Mouse (Mus musculus) neutrophil, adult 5-6 weeks (primary cell): ENCODE measurements around the gene Cdk8. TPM values are rescaled to one million over a fixed set of nuclear protein-coding genes. Genes with fewer than 3 reads are reported as not detected.

ENCODE experiments used
- ATAC-seq: fragments of 151-379, 151-347 bp; 2 replicates; pipeline ENCODE4 v1.8.0; 2017; ENCODE audit warnings: mild to moderate bottlenecking, moderate TSS enrichment; ENCODE audit not compliant: insufficient number of reproducible peaks, poor library complexity, low FRiP score, severe bottlenecking; ENCODE audit errors: extremely low read depth
- total RNA-seq: library from RNA; stranded (forward); fragments of 200-1000 nt; gene quantifications from 2 replicates; pipeline ENCODE4 v1.2.3, GENCODE M21; 2017

Gene Cdk8
- total RNA-seq, 1 experiment from 2014 or later: 40.5 TPM

- peak; percentile 63; the same call in 1 of the 2 replicates for ATAC-seq
These were observed 72.4 kb downstream of the Cdk8 start for GRCm38 (mm10) chr5:146303470-146303869.

- ATAC-seq: no peak
These were observed 76.2 kb downstream of the Cdk8 start for GRCm38 (mm10) chr5:146307046-146307743.

GRCm38 (mm10) chr5:146307744-146308096 is 76.7 kb downstream of the Cdk8 start:
- ATAC-seq: no peak

GRCm38 (mm10) chr5:146314538-146314937 is 83.5 kb downstream of the Cdk8 start:
- no peak for ATAC-seq

- ATAC-seq: no peak
These were observed 84.4 kb downstream of the Cdk8 start for GRCm38 (mm10) chr5:146315268-146315921.

- ATAC-seq: no peak
These were observed 85.3 kb downstream of the Cdk8 start for GRCm38 (mm10) chr5:146316316-146316715.

- ATAC-seq: no peak
These were observed 87.0 kb downstream of the Cdk8 start for GRCm38 (mm10) chr5:146318051-146318450.

GRCm38 (mm10) chr5:146318461-146318860 is 87.4 kb downstream of the Cdk8 start:
- no peak for ATAC-seq

GRCm38 (mm10) chr5:146328941-146329340 is 97.9 kb downstream of the Cdk8 start:
- no peak for ATAC-seq

- no peak for ATAC-seq
These were observed 98.5 kb downstream of the Cdk8 start for GRCm38 (mm10) chr5:146329541-146329940.

GRCm38 (mm10) chr5:146330031-146330764 is 99.2 kb downstream of the Cdk8 start:
- no peak for ATAC-seq

- no peak for ATAC-seq
These were observed 99.7 kb downstream of the Cdk8 start for GRCm38 (mm10) chr5:146330765-146331115.

GRCm38 (mm10) chr5:146331131-146331530 is 100.1 kb downstream of the Cdk8 start:
- ATAC-seq: no peak

GRCm38 (mm10) chr5:146332541-146332940 is 101.5 kb downstream of the Cdk8 start:
- no peak for ATAC-seq

- no peak for ATAC-seq
These were observed 103.4 kb downstream of the Cdk8 start for GRCm38 (mm10) chr5:146334410-146334809.

- no peak for ATAC-seq
These were observed 107.0 kb downstream of the Cdk8 start for GRCm38 (mm10) chr5:146338064-146338463.

- no peak for ATAC-seq
These were observed 109.0 kb downstream of the Cdk8 start for GRCm38 (mm10) chr5:146340037-146340436.

- ATAC-seq: no peak
These were observed 114.1 kb downstream of the Cdk8 start for GRCm38 (mm10) chr5:146344911-146345686.

GRCm38 (mm10) chr5:146347081-146347480 is 116.1 kb downstream of the Cdk8 start:
- no peak for ATAC-seq
